Mouse (Mus musculus): ENCODE results near the gene Rbm39. TPM values are rescaled to one million over a fixed set of nuclear protein-coding genes. Genes with fewer than 3 reads are reported as not detected.

The Rbm39 gene
- polyA plus RNA-seq, 1 experiment from 2014 or later = 701 TPM

GRCm38 (mm10) chr2:156143953-156144724 lies 35.9 kb downstream of the Rbm39 start, which contains the start of the genes Romo1 and Nfs1:
Romo1 (plus strand) TSS chr2:156144039.
Nfs1 (minus strand) TSS chr2:156144186.
- peaks cover 20% of the 10 kb centered on the region for H3K36me3 ChIP-seq (ENCODE audit: insufficient read depth, low read length)
- H3K4me3 ChIP-seq (replicated peaks; ENCODE audit: low read depth, low read length) = peak within 1 kb of the TSS; percentile 72
- no peaks in the 10 kb centered on the region for H3K9me3 ChIP-seq (replicated peaks; ENCODE audit: low read length)
- peaks cover 3% of the 10 kb centered on the region; the same call in 1 of the 2 replicates for H3K4me1 ChIP-seq (replicated peaks; ENCODE audit: insufficient read depth, low read length)
- DNase-seq (ENCODE audit: low spot score) (peak; percentile 97), ATAC-seq (replicated peaks; ENCODE audit: low FRiP score, low read depth) (peak; percentile 95)
- H3K27me3 ChIP-seq (ENCODE audit: insufficient read depth, low read length) = no peaks in the 10 kb centered on the region
- H3K4me2 ChIP-seq (ENCODE audit: low read length) = peak within 1 kb of the TSS; percentile 86
- WGBS = under 1% methylated on average over 70 of the region's 70 CpGs
- TF ChIP-seq CTCF (IDR thresholded peaks at IDR 0.05; ENCODE audit: low read depth) = peak; percentile 66
- H3K9ac ChIP-seq (ENCODE audit: low read depth, low read length) = peak within 1 kb of the TSS; percentile 84
- H3K27ac ChIP-seq = peak within 1 kb of the TSS; percentile 96

- DNase-seq (ENCODE audit: low spot score) = no peak
- H3K4me3 ChIP-seq (replicated peaks; ENCODE audit: low read depth, low read length) = peak overlapping the region; percentile 72
- H3K4me2 ChIP-seq (ENCODE audit: low read length) = peak overlapping the region; percentile 86
- no peak for ATAC-seq (replicated peaks; ENCODE audit: low FRiP score, low read depth)
- H3K27me3 ChIP-seq (ENCODE audit: insufficient read depth, low read length) = no peaks in the 10 kb centered on the region
- H3K36me3 ChIP-seq (ENCODE audit: insufficient read depth, low read length) = peaks cover 13% of the 10 kb centered on the region
- no peak for TF ChIP-seq CTCF (IDR thresholded peaks at IDR 0.05; ENCODE audit: low read depth)
- peaks cover 3% of the 10 kb centered on the region; the same call in 1 of the 2 replicates for H3K4me1 ChIP-seq (replicated peaks; ENCODE audit: insufficient read depth, low read length)
- no peaks in the 10 kb centered on the region for H3K9me3 ChIP-seq (replicated peaks; ENCODE audit: low read length)
- H3K9ac ChIP-seq (ENCODE audit: low read depth, low read length) = peak overlapping the region; percentile 84
- WGBS = under 1% methylated on average over 16 of the region's 16 CpGs
- H3K27ac ChIP-seq = peak overlapping the region; percentile 96
Measured at GRCm38 (mm10) chr2:156143367-156143766, 36.7 kb downstream of the Rbm39 start.

- Histone ChIP-seq H3K27ac (no peak overlapping the region; the same call in 1 of the 2 replicates), H3K4me1 (replicated peaks; ENCODE audit: insufficient read depth, low read length) (peaks cover 3% of the 10 kb centered on the region; the same call in 1 of the 2 replicates), H3K9me3 (replicated peaks; ENCODE audit: low read length) (no peaks in the 10 kb centered on the region), H3K36me3 (ENCODE audit: insufficient read depth, low read length) (peaks cover 9% of the 10 kb centered on the region), H3K4me3 (replicated peaks; ENCODE audit: low read depth, low read length) (peak overlapping the region; percentile 72; the same call in 1 of the 2 replicates), H3K27me3 (ENCODE audit: insufficient read depth, low read length) (no peaks in the 10 kb centered on the region), H3K4me2 (ENCODE audit: low read length) (peak overlapping the region; percentile 86), H3K9ac (ENCODE audit: low read depth, low read length) (peak overlapping the region; percentile 84; the same call in 1 of the 2 replicates)
- DNase-seq (ENCODE audit: low spot score) (no peak), ATAC-seq (replicated peaks; ENCODE audit: low FRiP score, low read depth) (no peak)
- WGBS = 78% methylated on average over 2 of the region's 2 CpGs
- TF ChIP-seq CTCF (IDR thresholded peaks at IDR 0.05; ENCODE audit: low read depth) = peak; percentile 28
Measured at GRCm38 (mm10) chr2:156142820-156143219, 37.2 kb downstream of the Rbm39 start.

- H3K27ac ChIP-seq = no peak overlapping the region
- 86% methylated on average over 6 of the region's 6 CpGs for WGBS
- no peak for ATAC-seq (replicated peaks; ENCODE audit: low FRiP score, low read depth)
- peaks cover 8% of the 10 kb centered on the region; the same call in 1 of the 2 replicates for H3K36me3 ChIP-seq (ENCODE audit: insufficient read depth, low read length)
- no peaks in the 10 kb centered on the region for H3K9me3 ChIP-seq (replicated peaks; ENCODE audit: low read length)
- no peaks in the 10 kb centered on the region for H3K27me3 ChIP-seq (ENCODE audit: insufficient read depth, low read length)
- no peak for DNase-seq (ENCODE audit: low spot score)
- no peak overlapping the region for H3K4me2 ChIP-seq (ENCODE audit: low read length)
- TF ChIP-seq CTCF (IDR thresholded peaks at IDR 0.05; ENCODE audit: low read depth) = peak; percentile 42; the same call in 1 of the 2 replicates
- H3K9ac ChIP-seq (ENCODE audit: low read depth, low read length) = no peak overlapping the region
- no peak overlapping the region for H3K4me3 ChIP-seq (replicated peaks; ENCODE audit: low read depth, low read length)
- no peaks in the 10 kb centered on the region for H3K4me1 ChIP-seq (replicated peaks; ENCODE audit: insufficient read depth, low read length)
Measured at GRCm38 (mm10) chr2:156135695-156136094, 44.3 kb downstream of the Rbm39 start.

- DNase-seq (ENCODE audit: low spot score) = no peak
- no peak overlapping the region for H3K27ac ChIP-seq
- H3K4me1 ChIP-seq (replicated peaks; ENCODE audit: insufficient read depth, low read length) = no peaks in the 10 kb centered on the region
- no peak overlapping the region for H3K4me2 ChIP-seq (ENCODE audit: low read length)
- H3K36me3 ChIP-seq (ENCODE audit: insufficient read depth, low read length) = 0 out of 2 replicates have a peak, but pooled peaks cover 4% of the 10 kb centered on the region
- no peak for TF ChIP-seq CTCF (IDR thresholded peaks at IDR 0.05; ENCODE audit: low read depth)
- WGBS = 83% methylated on average over 5 of the region's 5 CpGs
- H3K9ac ChIP-seq (ENCODE audit: low read depth, low read length) = no peak overlapping the region
- ATAC-seq (replicated peaks; ENCODE audit: low FRiP score, low read depth) = no peak
- no peak overlapping the region for H3K4me3 ChIP-seq (replicated peaks; ENCODE audit: low read depth, low read length)
- H3K27me3 ChIP-seq (ENCODE audit: insufficient read depth, low read length) = no peaks in the 10 kb centered on the region
- no peaks in the 10 kb centered on the region for H3K9me3 ChIP-seq (replicated peaks; ENCODE audit: low read length)
Measured at GRCm38 (mm10) chr2:156134161-156134560, 45.9 kb downstream of the Rbm39 start.

GRCm38 (mm10) chr2:156126992-156127391 lies 53.0 kb downstream of the Rbm39 start, which contains the start of gene Gm28036:
Gm28036 (minus strand) TSS chr2:156127092.
- 95% methylated on average over 5 of the region's 5 CpGs for WGBS
- Histone ChIP-seq H3K4me1 (replicated peaks; ENCODE audit: insufficient read depth, low read length) (no peaks in the 10 kb centered on the region), H3K36me3 (ENCODE audit: insufficient read depth, low read length) (0 out of 2 replicates have a peak, but pooled peaks cover 6% of the 10 kb centered on the region)

More at GRCm38 (mm10) chr2:156126992-156127391, 53.0 kb downstream of the Rbm39 start, which contains the start of gene Gm28036:
- Histone ChIP-seq H3K27ac (no peak within 1 kb of the TSS), H3K4me3 (replicated peaks; ENCODE audit: low read depth, low read length) (no peak within 1 kb of the TSS), H3K9me3 (replicated peaks; ENCODE audit: low read length) (no peaks in the 10 kb centered on the region), H3K9ac (ENCODE audit: low read depth, low read length) (no peak within 1 kb of the TSS), H3K27me3 (ENCODE audit: insufficient read depth, low read length) (no peaks in the 10 kb centered on the region), H3K4me2 (ENCODE audit: low read length) (no peak within 1 kb of the TSS)
- DNase-seq (ENCODE audit: low spot score) = no peak
- no peak for TF ChIP-seq CTCF (IDR thresholded peaks at IDR 0.05; ENCODE audit: low read depth)
- no peak for ATAC-seq (replicated peaks; ENCODE audit: low FRiP score, low read depth)
